Mouse (Mus musculus) right cerebral cortex, postnatal 10 days (tissue): ENCODE measurements at regions not wholly inside any gene's neighbourhood (a gene's known extent, or its start where the extent isn't known, plus 50 kb on each side); places are given as distances from the start of the nearest gene placed in this dataset.

Source experiments
- DNase-seq, 2 experiments: peaks; one replicate each; pipeline ENCODE4 v3.0.0; 2021; ENCODE audit warnings: low spot score in 2 of 2

GRCm38 (mm10) chr11:17461701-17462100, 204.3 kb downstream of the C1d start:
- no peak for DNase-seq

- DNase-seq, result peak in 1 of 2 experiments; percentile 51
These were observed 207.5 kb downstream of the C1d start for GRCm38 (mm10) chr11:17464875-17465274.

DNA sequence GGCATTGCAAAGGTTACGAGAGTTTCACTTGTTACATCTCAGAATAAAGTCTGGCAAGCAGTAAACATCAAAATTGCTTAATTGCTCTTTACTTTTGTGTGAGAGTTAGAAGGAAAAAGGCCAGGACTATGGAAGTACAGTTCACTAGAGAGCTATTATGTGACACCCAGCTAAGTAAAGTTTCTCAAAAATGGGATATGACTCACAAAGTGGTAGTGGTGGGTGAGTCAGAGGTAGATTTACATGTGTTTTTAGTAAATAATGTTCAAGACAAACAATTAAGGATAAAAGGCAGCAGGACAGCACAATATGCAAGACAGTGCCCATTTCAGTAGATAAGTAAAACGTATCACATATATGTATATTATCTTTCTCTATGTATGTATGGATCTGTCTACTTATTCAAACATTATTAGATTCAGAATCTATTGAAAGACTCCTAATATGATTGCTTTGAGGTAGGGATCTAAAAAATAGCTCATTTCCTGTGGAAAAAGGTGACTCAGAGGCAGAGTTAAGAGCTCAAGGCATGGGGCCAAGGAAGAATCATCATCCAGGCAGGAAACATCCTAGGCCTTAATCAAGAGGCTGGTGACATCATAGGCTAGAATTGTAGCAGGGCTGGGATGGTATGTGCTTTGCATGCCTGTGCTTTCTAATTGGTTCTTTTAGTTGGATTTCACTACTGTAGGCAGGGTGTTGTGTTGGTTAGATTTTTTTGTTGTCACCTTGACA, 211.2 kb downstream of the C1d start:
- no peak for DNase-seq

DNA sequence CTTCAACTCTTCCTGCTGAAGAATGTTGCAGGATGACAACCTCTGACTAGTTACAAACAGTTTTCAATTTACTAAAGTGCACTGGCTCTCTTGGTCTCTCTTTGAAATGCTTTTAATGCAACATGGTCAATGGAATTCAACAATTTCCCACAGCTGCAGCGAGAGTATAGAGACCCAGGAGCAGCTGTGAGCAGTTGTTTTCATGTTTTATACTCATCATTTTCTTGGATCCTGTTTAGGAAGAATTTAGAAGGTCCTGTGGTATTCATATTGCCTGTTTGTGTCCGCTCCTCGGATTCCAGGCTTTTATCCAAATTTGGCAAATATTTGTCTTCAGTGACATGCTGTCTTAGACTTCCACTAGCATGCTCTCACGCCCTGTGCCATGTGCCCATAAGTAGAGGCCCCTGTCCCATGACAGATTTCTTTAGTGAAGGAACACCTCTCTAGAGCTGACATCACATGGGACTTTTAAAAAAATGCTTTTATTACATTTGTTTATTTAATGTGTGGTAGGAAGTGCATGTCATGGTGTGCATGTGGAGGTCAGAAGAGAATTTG, 224.1 kb downstream of the C1d start:
- no peak for DNase-seq

DNA sequence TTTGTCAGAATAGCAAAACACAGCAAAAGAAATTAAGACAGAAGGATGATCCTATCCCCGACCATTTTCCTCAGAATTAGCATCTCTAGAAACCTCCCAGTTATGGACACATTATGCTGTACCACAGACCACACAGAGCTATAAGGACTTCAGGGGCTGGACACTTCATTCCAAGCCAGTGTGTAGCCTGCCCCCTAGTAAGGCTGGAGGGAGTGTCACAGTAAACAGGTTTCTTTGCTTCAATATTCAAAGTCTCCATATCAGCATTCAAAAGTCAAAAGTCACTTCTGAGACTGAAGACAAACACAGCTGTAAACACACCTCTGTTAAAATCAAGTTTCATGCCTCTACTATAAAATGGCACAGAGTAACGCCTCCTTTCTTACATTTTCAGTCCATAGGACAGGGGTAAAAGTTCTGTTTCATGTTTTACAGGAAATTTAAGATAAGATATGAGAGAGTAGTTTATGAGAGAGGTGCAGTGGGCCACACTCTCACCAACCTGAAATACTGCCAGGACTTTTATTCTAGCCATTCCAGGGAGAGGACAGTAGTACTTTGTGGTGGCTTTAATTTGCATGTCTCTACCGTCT, 226.6 kb downstream of the C1d start:
- no peak for DNase-seq

- DNase-seq, result peak; percentile 21 to 23
These were observed 244.0 kb downstream of the C1d start for GRCm38 (mm10) chr11:17501120-17502043.

DNA sequence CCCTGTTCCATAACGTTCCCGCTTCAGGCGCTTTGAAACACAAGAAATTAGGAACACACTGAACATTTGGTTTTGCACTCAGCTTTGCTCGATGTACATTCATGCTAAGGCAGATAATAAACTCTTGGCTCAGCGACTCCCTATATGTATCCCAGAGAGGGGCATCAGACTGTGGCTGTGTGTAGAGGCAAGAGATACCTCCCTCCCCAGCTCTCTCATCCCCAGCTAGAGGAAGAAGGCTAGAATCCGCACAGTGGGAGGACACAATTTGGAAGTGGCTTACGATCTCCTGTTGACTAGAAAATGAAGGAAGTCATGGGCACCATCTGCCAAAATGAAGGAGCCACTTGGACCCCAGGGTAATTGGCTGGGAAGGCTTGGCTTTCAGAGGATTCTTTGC, 244.7 kb downstream of the C1d start:
- no peak for DNase-seq

DNA sequence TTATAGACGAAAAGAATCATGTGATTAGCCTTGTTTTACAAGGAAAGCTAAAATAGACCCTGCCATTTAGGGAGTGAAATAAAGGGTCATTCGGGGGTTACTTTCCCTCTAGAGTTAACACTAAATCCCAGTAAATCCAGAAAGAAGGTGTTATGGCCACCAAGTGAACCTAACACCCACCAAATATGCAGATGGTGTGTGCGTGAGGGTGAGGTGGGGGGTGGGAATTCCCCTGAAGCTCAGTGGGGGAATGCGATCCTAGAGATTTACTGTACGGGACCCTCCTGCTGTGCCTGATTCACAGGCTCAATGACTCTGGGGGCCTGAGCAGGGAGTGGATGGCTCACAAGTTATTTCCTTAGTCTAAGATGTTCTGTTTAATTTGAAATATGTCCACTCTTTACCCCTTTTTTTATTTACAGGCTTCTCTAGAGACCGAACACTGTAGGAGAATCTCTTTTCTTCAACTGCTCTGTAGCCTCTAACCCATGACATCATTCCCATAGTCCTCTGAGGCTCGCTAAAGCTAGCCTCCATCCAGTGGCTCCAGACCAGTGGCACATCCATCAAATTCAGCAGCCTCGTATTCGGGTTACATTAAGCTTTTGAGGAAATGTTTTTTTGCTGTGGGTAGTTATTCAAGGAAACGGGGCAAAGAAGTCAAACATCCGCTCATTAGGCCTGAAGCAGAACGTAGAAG, 265.0 kb downstream of the C1d start:
- DNase-seq, result no peak

- no peak for DNase-seq
These were observed 265.9 kb downstream of the C1d start for GRCm38 (mm10) chr11:17523329-17523728.

- no peak for DNase-seq
These were observed 267.8 kb downstream of the C1d start for GRCm38 (mm10) chr11:17524985-17525775.

GRCm38 (mm10) chr11:17526476-17526875, 269.1 kb downstream of the C1d start:
- peak in 1 of 2 experiments; percentile 25 for DNase-seq

DNA sequence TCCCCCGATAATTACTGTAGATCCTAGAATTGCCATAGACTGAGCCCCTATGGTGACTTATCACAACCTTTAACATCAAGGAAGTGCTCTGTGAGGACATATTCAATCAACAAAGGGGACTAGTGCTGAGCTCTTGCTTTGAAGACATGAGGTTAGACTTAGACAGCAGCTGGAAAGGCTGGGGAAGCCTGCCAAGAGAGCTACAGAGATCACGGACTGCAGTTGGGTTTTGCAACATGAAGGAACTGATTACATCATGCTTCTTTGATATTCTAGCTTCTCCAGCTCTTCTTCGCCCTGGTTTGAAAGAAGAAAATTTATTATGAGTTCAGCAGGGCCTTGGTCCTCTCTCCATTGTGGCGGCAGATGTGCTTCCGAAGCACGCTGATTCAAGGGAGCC, 271.2 kb downstream of the C1d start:
- no peak for DNase-seq

DNA sequence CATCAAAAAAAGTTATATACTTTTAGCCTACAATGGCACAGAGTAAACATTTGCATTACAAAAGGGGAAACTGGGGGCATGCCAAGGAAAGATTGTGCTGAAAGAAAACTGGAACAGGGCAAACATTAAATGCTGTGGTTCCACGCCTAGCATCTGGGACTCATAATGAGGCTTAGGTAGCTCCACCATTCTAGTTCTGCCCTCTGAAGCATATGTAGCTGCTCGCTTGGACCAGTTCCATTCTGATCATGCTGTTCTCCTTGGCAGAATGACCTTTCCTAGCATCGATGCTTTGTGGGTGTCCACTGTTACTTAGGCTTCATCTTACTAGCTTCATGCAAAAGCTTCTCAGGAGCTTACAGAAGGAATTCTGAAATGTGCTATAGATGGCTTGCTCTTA, 276.3 kb downstream of the C1d start:
- no peak for DNase-seq

DNA sequence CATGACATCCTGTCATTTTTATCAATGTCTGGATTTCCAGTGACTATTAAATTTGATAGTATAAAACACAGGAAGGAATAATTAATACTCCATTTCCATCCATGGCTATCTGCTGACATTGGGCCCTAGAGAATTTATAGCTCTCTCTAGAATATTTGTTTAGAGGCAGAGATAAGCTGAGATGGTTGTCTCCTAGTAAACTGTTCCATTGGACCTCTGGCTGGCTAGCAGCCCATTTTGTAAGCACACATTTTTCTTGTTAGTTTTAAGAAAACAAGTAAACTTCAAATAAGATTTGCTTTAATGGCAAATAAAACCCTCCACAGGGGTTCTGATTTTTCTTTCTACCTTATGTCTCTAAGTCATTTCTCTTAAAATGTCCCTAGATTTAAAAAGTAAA, 288.9 kb downstream of the C1d start:
- DNase-seq, result no peak

- DNase-seq, result no peak
These were observed 291.8 kb downstream of the C1d start for GRCm38 (mm10) chr11:17549148-17549547.

GRCm38 (mm10) chr11:17555276-17555675, 297.9 kb downstream of the C1d start:
- DNase-seq, result no peak

DNA sequence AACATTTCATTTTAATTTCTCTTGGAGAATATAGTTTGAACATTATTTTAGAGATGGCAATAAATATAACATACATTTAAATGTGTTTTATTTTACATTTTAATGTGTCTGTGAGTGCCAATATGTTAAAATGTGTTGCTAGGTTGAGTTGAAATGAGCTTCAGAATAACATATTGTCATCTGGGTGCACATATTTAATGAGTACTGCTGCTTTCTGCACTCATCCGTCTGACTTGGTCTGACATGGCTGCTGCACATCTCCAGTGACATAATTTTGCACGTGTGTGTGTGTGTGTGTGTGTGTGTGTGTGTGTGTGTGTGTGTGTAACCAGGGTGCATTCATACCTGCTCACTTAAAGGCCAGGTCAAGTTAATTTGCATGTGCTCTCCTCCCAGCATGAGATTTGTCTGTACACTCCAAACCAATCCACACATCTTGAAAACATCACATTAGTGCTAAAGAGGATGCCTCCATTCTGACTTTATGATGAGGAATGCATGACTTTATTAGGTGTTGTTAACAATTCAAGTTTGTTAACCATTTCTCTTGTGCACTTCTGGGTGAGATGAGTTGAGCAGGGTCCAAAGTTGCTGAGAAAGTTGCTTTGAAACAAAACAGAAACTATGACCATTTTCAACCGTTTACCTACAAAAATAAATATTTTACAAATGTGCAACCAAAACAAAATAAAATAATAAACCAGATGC, 334.6 kb downstream of the C1d start:
- no peak for DNase-seq

DNA sequence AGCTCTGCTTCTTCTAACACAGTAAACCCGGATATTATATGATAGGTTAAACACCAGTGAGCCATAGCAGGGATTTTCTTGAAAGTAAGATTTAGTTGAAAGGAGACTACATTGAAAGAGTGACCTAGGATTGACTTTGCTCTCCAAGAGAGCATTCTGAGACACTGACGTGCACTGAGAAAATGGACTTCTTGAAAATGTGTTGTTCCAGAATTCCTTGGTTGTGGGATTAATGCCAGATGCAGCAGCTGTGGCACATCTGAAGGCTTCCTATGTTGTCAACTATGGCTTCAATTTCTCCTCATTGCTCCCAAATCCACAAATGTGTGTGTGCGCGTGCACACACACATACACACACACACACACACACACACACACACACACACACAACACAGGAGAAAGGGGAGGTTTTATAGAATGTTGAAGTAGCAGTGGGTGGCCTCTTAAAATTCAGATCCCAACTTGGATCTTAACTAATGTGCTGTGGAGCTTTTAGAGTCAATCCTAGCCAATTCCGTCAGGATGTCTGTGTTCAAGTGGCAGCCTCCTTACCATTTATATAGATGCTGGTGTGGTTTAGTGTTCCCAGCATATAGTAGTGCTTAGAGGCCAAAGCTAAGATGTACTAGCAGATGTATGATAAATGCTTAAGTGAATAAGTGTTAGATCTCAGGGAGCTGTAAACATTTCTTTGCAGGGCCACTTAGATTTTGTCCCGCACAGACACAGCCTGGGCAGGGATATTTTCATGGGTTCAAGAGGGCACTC, 346.5 kb downstream of the C1d start:
- DNase-seq, result no peak

GRCm38 (mm10) chr11:17620462-17621248, 333.0 kb downstream of the Etaa1 start:
- DNase-seq, result no peak
